Mouse (Mus musculus) brain, embryonic 14.5 days (tissue): ENCODE results near the gene Pex16. TPM values are rescaled to one million over a fixed set of nuclear protein-coding genes. Genes with fewer than 3 reads are reported as not detected.

ENCODE experiments used
- DNase-seq: peaks from one replicate; pipeline ENCODE4 v3.0.0-alpha.2; 2011; ENCODE audit warnings: low read depth
- CTCF ChIP-seq: fragments of 200-500 bp; IDR thresholded peaks from 2 replicates; pipeline ENCODE4 v1.5.1; 2012; ENCODE audit warnings: inconsistent platforms, mild to moderate bottlenecking, moderate library complexity, borderline replicate concordance; ENCODE audit not compliant: insufficient read depth, insufficient read length; ENCODE audit errors: extremely low read depth
- POLR2A ChIP-seq: fragments of 200-500 bp; IDR thresholded peaks from 2 replicates; pipeline ENCODE4 v1.6.1; 2012; ENCODE audit warnings: mild to moderate bottlenecking, inconsistent platforms, borderline replicate concordance; ENCODE audit not compliant: poor library complexity, insufficient read depth, insufficient read length, severe bottlenecking; ENCODE audit errors: extremely low read depth
- polyA plus RNA-seq: library from polyadenylated mRNA; depleted of rRNA; stranded (reverse); fragments of >200 nt; gene quantifications from 2 replicates; pipeline ENCODE4 v1.2.3, GENCODE M21; 2012; rRNA removed

Pex16 gene
- polyA plus RNA-seq, 1 experiment: 37.1 TPM

GRCm38 (mm10) chr2:92421723-92422387 lies 47.4 kb downstream of the Pex16 start:
- DNase-seq: no peak

GRCm38 (mm10) chr2:92422388-92423135 lies 48.1 kb downstream of the Pex16 start:
- TF ChIP-seq CTCF (peak; percentile 47; the same call in 1 of the 2 replicates), POLR2A (no peak)
- no peak for DNase-seq

More at GRCm38 (mm10) chr2:92421723-92422387, 47.4 kb downstream of the Pex16 start:
- TF ChIP-seq CTCF (no peak), POLR2A (no peak)

GRCm38 (mm10) chr2:92423156-92423555 lies 48.7 kb downstream of the Pex16 start:
- TF ChIP-seq POLR2A (no peak), CTCF (no peak)
- DNase-seq: no peak

GRCm38 (mm10) chr2:92423702-92424461 lies 49.4 kb downstream of the Pex16 start:
- TF ChIP-seq POLR2A (no peak), CTCF (no peak)
- peak; percentile 86 for DNase-seq

- DNase-seq: peak; percentile 94
- TF ChIP-seq CTCF (no peak), POLR2A (no peak)
These were observed 50.2 kb downstream of the Pex16 start for GRCm38 (mm10) chr2:92424462-92425308.

GRCm38 (mm10) chr2:92425366-92425765 lies 50.9 kb downstream of the Pex16 start:
- no peak for TF ChIP-seq CTCF
- TF ChIP-seq POLR2A: no peak
- DNase-seq: no peak

GRCm38 (mm10) chr2:92426426-92426825 lies 52.0 kb downstream of the Pex16 start:
- TF ChIP-seq POLR2A: no peak
- no peak for TF ChIP-seq CTCF
- DNase-seq: no peak

- DNase-seq: peak; percentile 83
These were observed 53.4 kb downstream of the Pex16 start for GRCm38 (mm10) chr2:92427882-92428281.

GRCm38 (mm10) chr2:92430089-92430488 lies 55.6 kb downstream of the Pex16 start:
- no peak for TF ChIP-seq POLR2A
- no peak for TF ChIP-seq CTCF
- no peak for DNase-seq

More at GRCm38 (mm10) chr2:92427882-92428281, 53.4 kb downstream of the Pex16 start:
- TF ChIP-seq POLR2A (no peak), CTCF (no peak)

Other genes starting within 250 kb of the Pex16 start
- 3.7 and 3.8 TPM in 2 replicates for gene Large2, start 193 bp downstream of the Pex16 start, polyA plus RNA-seq
- gene 1700029I15Rik, start 7.9 kb downstream of the Pex16 start, polyA plus RNA-seq: 3.0 and 3.8 TPM in 2 replicates
- 193 and 214 TPM in 2 replicates for gene Mapk8ip1, start 26.6 kb downstream of the Pex16 start, polyA plus RNA-seq
- gene Cry2, start 59.4 kb downstream of the Pex16 start, polyA plus RNA-seq: 24.1 and 31.1 TPM in 2 replicates
- gene Slc35c1, start 85.9 kb downstream of the Pex16 start, polyA plus RNA-seq: 14.2 and 14.5 TPM in 2 replicates
- gene Chst1, start 225.0 kb downstream of the Pex16 start, polyA plus RNA-seq: 59.4 and 61.6 TPM in 2 replicates